Mouse (Mus musculus): ENCODE data around the gene Trappc3l. TPM values are rescaled to one million over a fixed set of nuclear protein-coding genes. Genes with fewer than 3 reads are reported as not detected.
A peak's percentile ranks its signal among the peaks of the same experiment; 100 is the strongest.

Trappc3l gene
- polyA plus RNA-seq, 1 experiment from 2014 or later, result not detected

GRCm38 (mm10) chr10:34086514-34086913 is 49.1 kb downstream of the Trappc3l start:
- Histone ChIP-seq H3K27ac (ENCODE audit: low read depth, low read length) (no peak overlapping the region), H3K9ac (ENCODE audit: low read depth, low read length) (no peak overlapping the region), H3K4me1 (replicated peaks; ENCODE audit: control insufficient read depth, insufficient read depth, low read length) (no peaks in the 10 kb centered on the region), H3K27me3 (replicated peaks; ENCODE audit: control insufficient read depth, insufficient read depth, low read length) (no peaks in the 10 kb centered on the region), H3K4me2 (no peak overlapping the region), H3K9me3 (ENCODE audit: control insufficient read depth, low read length) (no peaks in the 10 kb centered on the region), H3K36me3 (ENCODE audit: control insufficient read depth, insufficient read depth, low read length) (no peaks in the 10 kb centered on the region), H3K4me3 (ENCODE audit: low read depth, low read length) (no peak overlapping the region)
- DNase-seq (ENCODE audit: low spot score), result no peak
- 90% methylated on average over 1 of the region's 1 CpGs for WGBS
- no peak for ATAC-seq (replicated peaks; ENCODE audit: low FRiP score)

DNA sequence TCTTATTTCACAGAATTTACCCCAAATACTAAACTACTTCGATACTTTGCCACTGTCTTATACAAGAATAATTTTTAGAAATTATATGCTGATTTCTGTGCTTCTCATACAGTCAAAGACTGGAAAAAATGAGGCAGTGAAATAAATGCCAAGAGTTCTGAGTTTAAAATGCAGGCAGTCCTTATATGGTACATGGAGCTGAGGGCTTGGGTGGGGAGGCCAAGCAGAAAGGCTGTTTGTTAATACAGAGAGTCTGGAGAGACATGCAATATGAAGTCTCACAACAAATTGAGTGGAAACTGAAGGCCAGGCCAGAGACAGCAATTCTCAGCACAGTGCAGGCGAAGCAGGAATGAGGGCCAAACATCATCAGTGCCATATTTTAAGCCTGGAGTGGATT is 51.1 kb downstream of the Trappc3l start:
- WGBS, result 81% methylated on average over 2 of the region's 2 CpGs
- ATAC-seq (replicated peaks; ENCODE audit: low FRiP score), result no peak
- H3K9ac ChIP-seq (ENCODE audit: low read depth, low read length), result no peak overlapping the region

DNA sequence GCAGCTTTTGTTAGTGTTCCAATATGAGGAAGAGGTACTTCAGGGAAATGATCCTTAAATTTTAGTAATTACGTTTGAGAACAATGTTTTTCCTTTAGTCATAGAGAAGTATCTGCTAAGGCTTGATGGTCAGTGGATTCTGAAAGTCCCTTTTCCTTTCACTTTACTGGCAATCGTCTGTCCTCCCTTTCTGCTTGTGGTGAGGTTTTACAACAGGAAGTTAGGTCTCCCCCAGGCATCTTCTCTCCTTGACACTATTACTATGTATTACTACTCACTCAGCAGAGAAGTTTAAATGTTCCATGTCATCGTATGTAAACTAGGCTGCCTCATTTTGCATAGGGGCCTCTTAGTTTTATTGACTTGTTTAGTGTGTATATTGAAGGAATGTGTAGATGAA is 52.1 kb downstream of the Trappc3l start:
- no peak overlapping the region for H3K27ac ChIP-seq (ENCODE audit: low read depth, low read length)
- H3K27me3 ChIP-seq (replicated peaks; ENCODE audit: control insufficient read depth, insufficient read depth, low read length), result no peaks in the 10 kb centered on the region
- WGBS, result 40% methylated on average over 3 of the region's 3 CpGs
- H3K4me3 ChIP-seq (ENCODE audit: low read depth, low read length), result no peak overlapping the region
- H3K36me3 ChIP-seq (ENCODE audit: control insufficient read depth, insufficient read depth, low read length), result no peaks in the 10 kb centered on the region
- no peaks in the 10 kb centered on the region for H3K9me3 ChIP-seq (ENCODE audit: control insufficient read depth, low read length)
- ATAC-seq (replicated peaks; ENCODE audit: low FRiP score), result no peak
- H3K4me1 ChIP-seq (replicated peaks; ENCODE audit: control insufficient read depth, insufficient read depth, low read length), result no peaks in the 10 kb centered on the region
- no peak overlapping the region for H3K9ac ChIP-seq (ENCODE audit: low read depth, low read length)
- DNase-seq (ENCODE audit: low spot score), result no peak
- no peak overlapping the region for H3K4me2 ChIP-seq

More for the DNA sequence above, 51.1 kb downstream of the Trappc3l start:
- Histone ChIP-seq H3K4me3 (ENCODE audit: low read depth, low read length) (no peak overlapping the region), H3K27ac (ENCODE audit: low read depth, low read length) (no peak overlapping the region), H3K4me2 (no peak overlapping the region), H3K36me3 (ENCODE audit: control insufficient read depth, insufficient read depth, low read length) (no peaks in the 10 kb centered on the region), H3K4me1 (replicated peaks; ENCODE audit: control insufficient read depth, insufficient read depth, low read length) (no peaks in the 10 kb centered on the region), H3K9me3 (ENCODE audit: control insufficient read depth, low read length) (no peaks in the 10 kb centered on the region), H3K27me3 (replicated peaks; ENCODE audit: control insufficient read depth, insufficient read depth, low read length) (no peaks in the 10 kb centered on the region)
- no peak for DNase-seq (ENCODE audit: low spot score)

GRCm38 (mm10) chr10:34090481-34090880 is 53.1 kb downstream of the Trappc3l start:
- 92% methylated on average over 1 of the region's 1 CpGs for WGBS
- Histone ChIP-seq H3K9ac (ENCODE audit: low read depth, low read length) (no peak overlapping the region), H3K4me2 (no peak overlapping the region), H3K27ac (ENCODE audit: low read depth, low read length) (no peak overlapping the region), H3K4me1 (replicated peaks; ENCODE audit: control insufficient read depth, insufficient read depth, low read length) (no peaks in the 10 kb centered on the region), H3K9me3 (ENCODE audit: control insufficient read depth, low read length) (no peaks in the 10 kb centered on the region), H3K36me3 (ENCODE audit: control insufficient read depth, insufficient read depth, low read length) (no peaks in the 10 kb centered on the region), H3K4me3 (ENCODE audit: low read depth, low read length) (no peak overlapping the region), H3K27me3 (replicated peaks; ENCODE audit: control insufficient read depth, insufficient read depth, low read length) (no peaks in the 10 kb centered on the region)
- no peak for DNase-seq (ENCODE audit: low spot score)
- no peak for ATAC-seq (replicated peaks; ENCODE audit: low FRiP score)

DNA sequence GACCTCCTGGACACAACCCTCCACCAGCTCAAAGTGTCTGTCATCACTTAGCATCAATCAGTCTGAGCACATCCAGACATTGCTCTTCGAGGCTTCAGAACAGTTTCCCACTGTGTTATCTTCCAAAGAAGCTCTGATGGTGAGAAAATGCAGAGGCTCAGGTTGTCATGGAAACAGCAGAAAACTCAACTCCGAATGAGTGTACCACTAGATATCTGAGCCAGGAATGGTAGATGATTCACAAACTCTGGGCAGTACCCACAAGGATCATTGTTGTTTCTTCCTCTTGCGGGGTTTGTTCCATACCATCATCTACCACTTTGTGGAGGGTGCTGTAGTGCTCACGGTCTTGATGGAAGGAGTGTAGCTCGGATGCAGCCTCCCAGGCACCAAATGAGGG is 54.5 kb downstream of the Trappc3l start:
- Histone ChIP-seq H3K27ac (ENCODE audit: low read depth, low read length) (no peak overlapping the region), H3K9me3 (ENCODE audit: control insufficient read depth, low read length) (no peaks in the 10 kb centered on the region), H3K4me2 (no peak overlapping the region), H3K9ac (ENCODE audit: low read depth, low read length) (no peak overlapping the region), H3K4me1 (replicated peaks; ENCODE audit: control insufficient read depth, insufficient read depth, low read length) (no peaks in the 10 kb centered on the region), H3K36me3 (ENCODE audit: control insufficient read depth, insufficient read depth, low read length) (no peaks in the 10 kb centered on the region), H3K4me3 (ENCODE audit: low read depth, low read length) (no peak overlapping the region), H3K27me3 (replicated peaks; ENCODE audit: control insufficient read depth, insufficient read depth, low read length) (no peaks in the 10 kb centered on the region)
- 53% methylated on average over 5 of the region's 5 CpGs for WGBS
- ATAC-seq (replicated peaks; ENCODE audit: low FRiP score) (no peak), DNase-seq (ENCODE audit: low spot score) (no peak)

- Histone ChIP-seq H3K4me2 (no peak overlapping the region), H3K4me1 (replicated peaks; ENCODE audit: control insufficient read depth, insufficient read depth, low read length) (no peaks in the 10 kb centered on the region), H3K4me3 (ENCODE audit: low read depth, low read length) (no peak overlapping the region), H3K9ac (ENCODE audit: low read depth, low read length) (no peak overlapping the region), H3K9me3 (ENCODE audit: control insufficient read depth, low read length) (no peaks in the 10 kb centered on the region), H3K36me3 (ENCODE audit: control insufficient read depth, insufficient read depth, low read length) (no peaks in the 10 kb centered on the region), H3K27me3 (replicated peaks; ENCODE audit: control insufficient read depth, insufficient read depth, low read length) (no peaks in the 10 kb centered on the region), H3K27ac (ENCODE audit: low read depth, low read length) (no peak overlapping the region)
- 76% methylated on average over 2 of the region's 2 CpGs for WGBS
- no peak for DNase-seq (ENCODE audit: low spot score)
- ATAC-seq (replicated peaks; ENCODE audit: low FRiP score), result no peak
These were observed 57.8 kb downstream of the Trappc3l start for GRCm38 (mm10) chr10:34095147-34095546.

GRCm38 (mm10) chr10:34095964-34096363 is 58.6 kb downstream of the Trappc3l start:
- Histone ChIP-seq H3K4me2 (peak overlapping the region; percentile 48), H3K4me1 (replicated peaks; ENCODE audit: control insufficient read depth, insufficient read depth, low read length) (no peaks in the 10 kb centered on the region), H3K36me3 (ENCODE audit: control insufficient read depth, insufficient read depth, low read length) (no peaks in the 10 kb centered on the region), H3K9ac (ENCODE audit: low read depth, low read length) (no peak overlapping the region), H3K9me3 (ENCODE audit: control insufficient read depth, low read length) (no peaks in the 10 kb centered on the region), H3K27ac (ENCODE audit: low read depth, low read length) (no peak overlapping the region), H3K27me3 (replicated peaks; ENCODE audit: control insufficient read depth, insufficient read depth, low read length) (no peaks in the 10 kb centered on the region), H3K4me3 (ENCODE audit: low read depth, low read length) (0 out of 2 replicates have a peak overlapping the region, but pooled peaks have one; percentile 6)
- WGBS, result 61% methylated on average over 12 of the region's 12 CpGs
- no peak for DNase-seq (ENCODE audit: low spot score)
- no peak for ATAC-seq (replicated peaks; ENCODE audit: low FRiP score)

DNA sequence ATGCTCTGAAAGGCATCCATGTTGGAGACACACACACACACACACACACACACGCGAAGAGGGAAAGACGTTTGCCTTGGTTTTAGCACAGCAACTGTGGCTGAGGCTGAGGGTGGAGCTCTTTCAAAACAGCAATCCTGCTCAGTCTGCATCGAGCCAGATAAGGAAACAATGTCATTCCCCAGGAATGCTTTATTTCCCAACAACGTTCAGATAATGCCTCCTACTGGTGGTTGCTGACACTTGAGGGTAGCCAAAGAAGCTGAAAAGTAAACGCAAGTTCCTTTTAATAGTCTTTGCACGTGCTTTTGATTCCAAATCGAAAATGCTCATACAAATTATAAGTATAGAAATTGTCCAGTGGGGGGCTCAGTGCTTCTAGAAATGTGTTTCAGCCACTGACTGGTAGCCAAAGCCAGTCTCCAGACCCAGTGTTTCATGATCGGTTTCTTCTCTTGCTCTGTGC is 59.1 kb downstream of the Trappc3l start, which contains the start of gene Calhm5:
Calhm5 (minus strand) TSS at position 102 of the 466 bp plus-strand sequence.
- H3K9me3 ChIP-seq (ENCODE audit: control insufficient read depth, low read length), result no peaks in the 10 kb centered on the region
- no peak within 1 kb of the TSS for H3K9ac ChIP-seq (ENCODE audit: low read depth, low read length)

GRCm38 (mm10) chr10:34110863-34111465 is 73.6 kb downstream of the Trappc3l start:
- Histone ChIP-seq H3K4me3 (ENCODE audit: low read depth, low read length) (no peak overlapping the region), H3K4me1 (replicated peaks; ENCODE audit: control insufficient read depth, insufficient read depth, low read length) (no peaks in the 10 kb centered on the region), H3K4me2 (no peak overlapping the region), H3K9me3 (ENCODE audit: control insufficient read depth, low read length) (no peaks in the 10 kb centered on the region), H3K9ac (ENCODE audit: low read depth, low read length) (no peak overlapping the region), H3K27ac (ENCODE audit: low read depth, low read length) (no peak overlapping the region), H3K27me3 (replicated peaks; ENCODE audit: control insufficient read depth, insufficient read depth, low read length) (no peaks in the 10 kb centered on the region), H3K36me3 (ENCODE audit: control insufficient read depth, insufficient read depth, low read length) (no peaks in the 10 kb centered on the region)
- DNase-seq (ENCODE audit: low spot score) (no peak), ATAC-seq (replicated peaks; ENCODE audit: low FRiP score) (no peak)
- 65% methylated on average over 13 of the region's 13 CpGs for whole genome bisulfite sequencing

More for the DNA sequence above, 59.1 kb downstream of the Trappc3l start, which contains the start of gene Calhm5:
- peak within 1 kb of the TSS; percentile 48 for H3K4me2 ChIP-seq
- no peaks in the 10 kb centered on the region for H3K27me3 ChIP-seq (replicated peaks; ENCODE audit: control insufficient read depth, insufficient read depth, low read length)
- ATAC-seq (replicated peaks; ENCODE audit: low FRiP score), result peak; percentile 51
- H3K4me1 ChIP-seq (replicated peaks; ENCODE audit: control insufficient read depth, insufficient read depth, low read length), result no peaks in the 10 kb centered on the region
- 15% methylated on average over 9 of the region's 9 CpGs for WGBS
- DNase-seq (ENCODE audit: low spot score), result no peak
- no peak within 1 kb of the TSS for H3K27ac ChIP-seq (ENCODE audit: low read depth, low read length)
- H3K4me3 ChIP-seq (ENCODE audit: low read depth, low read length), result 0 out of 2 replicates have a peak within 1 kb of the TSS, but pooled peaks have one; percentile 6
- no peaks in the 10 kb centered on the region for H3K36me3 ChIP-seq (ENCODE audit: control insufficient read depth, insufficient read depth, low read length)
